Mouse (Mus musculus) urinary bladder, postnatal 10 days (tissue): ENCODE measurements at regions not wholly inside any gene's neighbourhood (a gene's known extent, or its start where the extent isn't known, plus 50 kb on each side); places are given as distances from the start of the nearest gene placed in this dataset.

ENCODE experiments used
- DNase-seq: peaks from one replicate; pipeline ENCODE4 v3.0.0; 2022; ENCODE audit warnings: low spot score

GRCm38 (mm10) chr5:73797980-73798379 is 146.8 kb downstream of the Spata18 start:
- no peak for DNase-seq

GRCm38 (mm10) chr5:73803431-73803830 is 152.3 kb downstream of the Spata18 start:
- DNase-seq, result no peak

GRCm38 (mm10) chr5:73804556-73805230 is 153.5 kb downstream of the Spata18 start:
- DNase-seq, result no peak

GRCm38 (mm10) chr5:73810660-73811059 is 159.5 kb downstream of the Spata18 start:
- DNase-seq, result no peak

GRCm38 (mm10) chr5:73811094-73811521 is 159.9 kb downstream of the Spata18 start:
- DNase-seq, result no peak

- no peak for DNase-seq
Observed at GRCm38 (mm10) chr5:73815752-73816151, 164.6 kb downstream of the Spata18 start.

- no peak for DNase-seq
Observed at GRCm38 (mm10) chr5:73817180-73817579, 166.0 kb downstream of the Spata18 start.

- no peak for DNase-seq
Observed at GRCm38 (mm10) chr5:73821956-73822545, 170.9 kb downstream of the Spata18 start.

GRCm38 (mm10) chr5:73823421-73823820 is 172.2 kb downstream of the Spata18 start:
- DNase-seq, result no peak

GRCm38 (mm10) chr5:73826941-73827340 is 175.8 kb downstream of the Spata18 start:
- no peak for DNase-seq

GRCm38 (mm10) chr5:73833721-73834120 is 182.5 kb downstream of the Spata18 start:
- no peak for DNase-seq

GRCm38 (mm10) chr5:73843776-73844175 is 192.6 kb downstream of the Spata18 start:
- no peak for DNase-seq

- no peak for DNase-seq
Observed at GRCm38 (mm10) chr5:73846096-73846782, 195.1 kb downstream of the Spata18 start.

GRCm38 (mm10) chr5:73846783-73847151 is 195.6 kb downstream of the Spata18 start:
- no peak for DNase-seq

- DNase-seq, result no peak
Observed at GRCm38 (mm10) chr5:73851501-73851900, 200.3 kb downstream of the Spata18 start.

GRCm38 (mm10) chr5:73854025-73854773 is 203.0 kb downstream of the Spata18 start:
- DNase-seq, result no peak

- no peak for DNase-seq
Observed at GRCm38 (mm10) chr5:73854774-73855371, 203.7 kb downstream of the Spata18 start.

GRCm38 (mm10) chr5:73859320-73859719 is 208.1 kb downstream of the Spata18 start:
- no peak for DNase-seq

GRCm38 (mm10) chr5:73864138-73864761 is 204.0 kb downstream of the Usp46 start:
- no peak for DNase-seq

- DNase-seq, result no peak
Observed at GRCm38 (mm10) chr5:73872641-73873421, 195.4 kb downstream of the Usp46 start.

- no peak for DNase-seq
Observed at GRCm38 (mm10) chr5:73874770-73875169, 193.5 kb downstream of the Usp46 start.
